Mouse (Mus musculus) lung, adult 2 months (tissue): Measurements from ENCODE around the gene Trcg1. TPM values are rescaled to one million over a fixed set of nuclear protein-coding genes. Genes with fewer than 3 reads are reported as not detected.
"Not testable (repeated sequence)": the region's sequence is repeated elsewhere in the genome, so short reads cannot be mapped to it uniquely, and the experiment has no call there.

Experiments used
- DNase-seq: peaks from one replicate; pipeline ENCODE4 v3.0.0; 2022
- H3K4me1 ChIP-seq: fragments of 200-500 bp; 2 replicates; pipeline ENCODE4 v1.6.1; 2011; ENCODE audit warnings: low read length; ENCODE audit not compliant: control insufficient read depth, insufficient read depth
- H3K4me3 ChIP-seq: fragments of 200-500 bp; replicated peaks from 2 replicates; pipeline ENCODE3; 2011; ENCODE audit warnings: low read depth, mild to moderate bottlenecking, control low read depth, low read length; ENCODE audit errors: extremely low read depth
- CTCF ChIP-seq: fragments of 200-500 bp; IDR thresholded peaks from 2 replicates; pipeline ENCODE4 v1.5.1; 2011; ENCODE audit warnings: mild to moderate bottlenecking, low read length, control low read depth; ENCODE audit not compliant: insufficient read depth
- POLR2A ChIP-seq: fragments of 200-500 bp; IDR thresholded peaks from 2 replicates; pipeline ENCODE4 v1.6.1; 2011; ENCODE audit warnings: low read depth, mild to moderate bottlenecking, control low read depth, low read length, borderline replicate concordance; ENCODE audit errors: extremely low read depth
- WGBS: fragments of 180-500 bp; shearing (Covaris S2); methylation state at CpG from one replicate; pipeline ENCODE4 v1.1.7; 2018; 5-methylcytosine and 5-hydroxymethylcytosine counted together
- polyA plus RNA-seq: library from polyadenylated mRNA; depleted of rRNA; stranded (reverse); fragments of >200 nt; gene quantifications from 2 replicates; pipeline ENCODE4 v1.2.3, GENCODE M21; 2012; rRNA removed

The Trcg1 gene
- polyA plus RNA-seq: not detected in 2 replicates

- DNase-seq: no peak
- WGBS: 81% methylated on average over 2 of the region's 2 CpGs
- TF ChIP-seq POLR2A (no peak), CTCF (no peak)
- H3K4me1 ChIP-seq: no peaks in the 10 kb centered on the region
- H3K4me3 ChIP-seq: no peak within 1 kb of the TSS
Measured at GRCm38 (mm10) chr9:57236256-57236655, at the start of gene Trcg1. Trcg1 (plus strand) TSS chr9:57236556.

- no peaks in the 10 kb centered on the region for H3K4me1 ChIP-seq
- TF ChIP-seq CTCF (no peak), POLR2A (no peak)
- H3K4me3 ChIP-seq: no peak overlapping the region
- no peak for DNase-seq
- 19% methylated on average over 3 of the region's 3 CpGs for WGBS
Measured at GRCm38 (mm10) chr9:57196708-57197107, 39.6 kb upstream of the Trcg1 start.

- no peaks in the 10 kb centered on the region for H3K4me1 ChIP-seq
- no peak for DNase-seq
- H3K4me3 ChIP-seq: no peak overlapping the region
- WGBS: 58% methylated on average over 8 of the region's 8 CpGs
- no peak for TF ChIP-seq POLR2A
- TF ChIP-seq CTCF: no peak
Measured at GRCm38 (mm10) chr9:57197414-57197813, 38.9 kb upstream of the Trcg1 start.

GRCm38 (mm10) chr9:57202981-57203380 lies 33.4 kb upstream of the Trcg1 start:
- 59% methylated on average over 7 of the region's 7 CpGs for WGBS
- TF ChIP-seq POLR2A (no peak), CTCF (no peak)
- no peak for DNase-seq

GRCm38 (mm10) chr9:57203571-57203970 lies 32.8 kb upstream of the Trcg1 start:
- H3K4me1 ChIP-seq, DNase-seq, H3K4me3 ChIP-seq: not testable (repeated sequence)
- WGBS: 77% methylated on average over 13 of the region's 13 CpGs

More at GRCm38 (mm10) chr9:57202981-57203380, 33.4 kb upstream of the Trcg1 start:
- Histone ChIP-seq H3K4me1 (no peaks in the 10 kb centered on the region), H3K4me3 (no peak overlapping the region)

- 61% methylated on average over 2 of the region's 2 CpGs for WGBS
- H3K4me3 ChIP-seq: no peak overlapping the region
- no peak for DNase-seq
- H3K4me1 ChIP-seq: no peaks in the 10 kb centered on the region
- TF ChIP-seq POLR2A (no peak), CTCF (no peak)
Measured at GRCm38 (mm10) chr9:57206896-57207295, 29.5 kb upstream of the Trcg1 start.

GRCm38 (mm10) chr9:57209316-57209715 lies 27.0 kb upstream of the Trcg1 start:
- H3K4me3 ChIP-seq: no peak overlapping the region
- 32% methylated on average over 3 of the region's 3 CpGs for WGBS
- no peaks in the 10 kb centered on the region for H3K4me1 ChIP-seq
- TF ChIP-seq CTCF: peak; percentile 25; the same call in 1 of the 2 replicates
- TF ChIP-seq POLR2A: no peak
- peak; percentile 33 for DNase-seq

- H3K4me3 ChIP-seq: no peak overlapping the region
Measured at GRCm38 (mm10) chr9:57212448-57213222, 23.7 kb upstream of the Trcg1 start.

GRCm38 (mm10) chr9:57214500-57214899 lies 21.9 kb upstream of the Trcg1 start:
- H3K4me3 ChIP-seq: no peak overlapping the region
- TF ChIP-seq CTCF (no peak), POLR2A (no peak)
- H3K4me1 ChIP-seq: no peaks in the 10 kb centered on the region
- no peak for DNase-seq
- 61% methylated on average over 6 of the region's 6 CpGs for WGBS

More at GRCm38 (mm10) chr9:57212448-57213222, 23.7 kb upstream of the Trcg1 start:
- WGBS: 62% methylated on average over 9 of the region's 9 CpGs
- DNase-seq: no peak
- TF ChIP-seq POLR2A: no peak
- TF ChIP-seq CTCF: no peak
- H3K4me1 ChIP-seq: no peaks in the 10 kb centered on the region

GRCm38 (mm10) chr9:57217220-57217619 lies 19.1 kb upstream of the Trcg1 start:
- TF ChIP-seq CTCF (no peak), POLR2A (no peak)
- DNase-seq: no peak
- WGBS: 76% methylated on average over 6 of the region's 6 CpGs

More at GRCm38 (mm10) chr9:57217220-57217619, 19.1 kb upstream of the Trcg1 start:
- H3K4me3 ChIP-seq: no peak overlapping the region
- no peaks in the 10 kb centered on the region for H3K4me1 ChIP-seq
